Mouse (Mus musculus) left cerebral cortex, postnatal 36 days (tissue): Measurements from ENCODE around the gene Prss28. TPM values are rescaled to one million over a fixed set of nuclear protein-coding genes. Genes with fewer than 3 reads are reported as not detected.

Source experiments
- DNase-seq, 2 experiments: peaks; one replicate each; pipeline ENCODE4 v3.0.0; 2021 to 2022; ENCODE audit warnings: low spot score in 2 of 2, mixed read lengths in 1 of 2
- intact Hi-C: fragments of 180-260 bp; cut with DNase I; formaldehyde crosslinking; loops from one replicate; pipeline ENCODE4 v1.15.1; 2025
- total RNA-seq, 2 experiments: library from RNA; stranded (reverse); gene quantifications; 2 replicates each; pipeline ENCODE4 v1.2.3; 2021

Prss28 gene
- total RNA-seq, 2 experiments from 2014 or later: not detected

- peak; percentile 45 to 57 for DNase-seq
- intact Hi-C loops: loop anchor here (1.0 to 2.0 kb wide), 2 partner anchors 29 to 137 kb away; no protein-coding TSS in a partner anchor
Observed at GRCm38 (mm10) chr17:25333943-25334342, 25.5 kb downstream of the Prss28 start.

GRCm38 (mm10) chr17:25338218-25338617, 29.8 kb downstream of the Prss28 start:
- no peak for DNase-seq
- intact Hi-C loops: no loop called here

GRCm38 (mm10) chr17:25340003-25340402, 31.6 kb downstream of the Prss28 start:
- no peak for DNase-seq
- intact Hi-C loops: no loop called here

- intact Hi-C loops: no loop called here
- DNase-seq: no peak
Observed at GRCm38 (mm10) chr17:25341490-25341889, 33.0 kb downstream of the Prss28 start.

DNA sequence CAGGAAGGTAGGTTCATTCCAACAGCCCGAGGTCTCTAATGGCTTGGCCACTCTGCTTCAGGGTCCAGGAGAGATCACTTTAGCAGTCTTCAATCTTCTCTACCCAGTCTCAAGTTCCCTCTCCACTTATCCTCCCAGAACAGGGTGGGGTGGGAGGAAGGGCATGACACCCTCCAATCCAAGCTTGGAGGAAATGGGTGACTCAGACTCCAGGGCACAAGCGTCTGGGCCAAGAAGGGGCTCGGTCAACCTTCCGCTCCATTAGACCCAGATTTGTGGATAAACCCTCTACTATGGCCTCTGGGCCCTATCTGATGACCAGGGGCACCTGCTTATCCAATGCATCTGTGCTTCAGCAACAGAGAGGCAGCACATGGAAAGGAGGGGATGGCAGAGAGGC, 37.0 kb downstream of the Prss28 start, which contains the start of gene Tpsab1:
Gene Tpsab1, minus strand, starts transcription at position 101 of the 400 bp plus-strand sequence.
- DNase-seq: no peak
- intact Hi-C loops: no loop called here

- no peak for DNase-seq
- intact Hi-C loops: loop anchor here (5.0 kb wide), 1 partner anchor 74 kb away; no protein-coding TSS in a partner anchor
Observed at GRCm38 (mm10) chr17:25361291-25361690, 52.8 kb downstream of the Prss28 start.

Other genes starting within 250 kb of the Prss28 start
- gene Tmem204, start 225.1 kb upstream of the Prss28 start, total RNA-seq: 10 to 100 TPM in 1 of 2 experiments, 1 to 10 TPM in 1; 9.1 to 10.3 TPM
- 10 to 100 TPM; 24.3 to 30.0 TPM for gene Telo2, start 192.7 kb upstream of the Prss28 start, total RNA-seq
- gene Ptx4, start 187.9 kb upstream of the Prss28 start, total RNA-seq: under 1 TPM; 0.67 to 0.91 TPM
- 10 to 100 TPM; 49.9 to 55.2 TPM for gene Clcn7, start 175.3 kb upstream of the Prss28 start, total RNA-seq
- under 1 TPM in 1 of 2 experiments, not detected in 1; 0.48 TPM for gene Ccdc154, start 146.2 kb upstream of the Prss28 start, total RNA-seq
- not detected for gene Gm38655, start 133.2 kb upstream of the Prss28 start, total RNA-seq
- gene BC003965, start 124.1 kb upstream of the Prss28 start, total RNA-seq: 10 to 100 TPM; 20.3 to 20.6 TPM
- 10 to 100 TPM; 34.4 to 39.1 TPM for gene Unkl, start 120.2 kb upstream of the Prss28 start, total RNA-seq
- gene Gnptg, start 68.5 kb upstream of the Prss28 start, total RNA-seq: 10 to 100 TPM; 80.5 to 80.8 TPM
- gene Tsr3, start 68.5 kb upstream of the Prss28 start, total RNA-seq: 10 to 100 TPM; 21.9 to 26.2 TPM
- gene Baiap3, start 52.3 kb upstream of the Prss28 start, total RNA-seq: 10 to 100 TPM; 12.3 to 24.4 TPM
- 100 to 1,000 TPM; 221 to 225 TPM for gene Ube2i, start 34.0 kb upstream of the Prss28 start, total RNA-seq
- not detected for gene Prss34, start 10.3 kb upstream of the Prss28 start, total RNA-seq
- not detected for gene Prss29, start 10.0 kb downstream of the Prss28 start, total RNA-seq
- not detected for gene Tpsab1, start 36.9 kb downstream of the Prss28 start, total RNA-seq
- not detected for gene Tpsb2, start 57.7 kb downstream of the Prss28 start, total RNA-seq
- not detected for gene Tpsg1, start 60.6 kb downstream of the Prss28 start, total RNA-seq
- gene Cacna1h, start 125.1 kb downstream of the Prss28 start, total RNA-seq: 10 to 100 TPM; 29.7 to 53.7 TPM
- gene Tekt4, start 146.0 kb downstream of the Prss28 start, total RNA-seq: 1 to 10 TPM; 1.8 to 3.5 TPM
- under 1 TPM; 0.12 to 0.16 TPM for gene Sstr5, start 188.6 kb downstream of the Prss28 start, total RNA-seq